ENCODE assay signal across 13 mouse cellular contexts in the genomic region with DNA sequence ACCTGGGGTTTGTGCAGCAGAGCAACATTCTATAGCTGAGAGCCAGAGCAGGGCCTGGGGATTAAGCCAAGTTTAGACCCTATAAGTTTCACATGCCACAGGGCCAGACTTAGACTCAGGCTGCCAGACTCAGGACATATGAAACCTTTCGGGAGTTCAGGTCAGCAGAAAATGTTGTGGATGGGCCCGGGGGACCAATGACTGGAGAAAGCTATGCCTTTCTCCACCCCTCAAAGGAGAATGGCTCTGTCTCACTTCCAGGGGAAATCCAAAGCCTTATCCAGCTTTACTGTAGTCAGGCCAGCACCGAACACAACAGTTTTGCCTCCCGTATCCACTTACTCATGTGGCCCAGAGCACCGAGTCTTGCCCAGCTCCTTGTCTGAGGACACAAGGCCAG. TPM values are rescaled to one million over a fixed set of nuclear protein-coding genes. Genes with fewer than 3 reads are reported as not detected.
DNase-seq lines count a peak whose midpoint lies in the region; ATAC-seq lines count a peak whose summit lies in the region.
"Had no signal": no experiment of that assay in that cellular context is flagged by ENCODE, and none has a peak within 500 bp of the region (broad histone marks: within the 10 kb centered on the region; RNA-seq: fewer than 3 reads in every experiment).

No protein-coding gene starts in this region.

- peaks cover 4% of the 10 kb centered on the region; the same call in 1 of the 2 replicates for H3K36me3 ChIP-seq in lung, embryonic 15.5 days
- no peaks in the 10 kb centered on the region for H3K36me3 ChIP-seq in forebrain, embryonic 12.5 days (replicated peaks)
- H3K36me3 ChIP-seq: G1E had no signal

- H3K27me3 ChIP-seq in lung, embryonic 15.5 days, result no peaks in the 10 kb centered on the region
- no peaks in the 10 kb centered on the region for H3K27me3 ChIP-seq in forebrain, embryonic 12.5 days

- peaks cover 23% of the 10 kb centered on the region for H3K4me1 ChIP-seq in lung, embryonic 15.5 days
- H3K4me1 ChIP-seq in forebrain, embryonic 12.5 days, result peaks cover 5% of the 10 kb centered on the region

- no peak overlapping the region for H3K4me2 ChIP-seq in lung, embryonic 15.5 days
- no peak overlapping the region for H3K4me2 ChIP-seq in forebrain, embryonic 12.5 days

- no peak overlapping the region for H3K9ac ChIP-seq in lung, embryonic 15.5 days
- no peak overlapping the region for H3K9ac ChIP-seq in forebrain, embryonic 12.5 days

- H3K27ac ChIP-seq in lung, embryonic 15.5 days, result peak overlapping the region; percentile 37
- H3K27ac ChIP-seq in forebrain, embryonic 12.5 days, result no peak overlapping the region

- WGBS in lung, embryonic 15.5 days, result 71% methylated on average over 5 of the region's 5 CpGs
- 88% methylated on average over 5 of the region's 5 CpGs for WGBS in forebrain, embryonic 12.5 days

- DNase-seq in gastrocnemius, adult 18-20 months (ENCODE audit: low spot score), result peak; percentile 81
- no peak for DNase-seq in gastrocnemius, postnatal 4 days (ENCODE audit: low spot score in 2 of 2)
- DNase-seq in lung, postnatal 36 days, result no peak
- peak; percentile 33 for DNase-seq in gastrocnemius, postnatal 10 days
- peak; percentile 17 for DNase-seq in mesoderm, embryonic 11.5 days (ENCODE audit: low read depth, low spot score)
- no peak for DNase-seq in frontal cortex, adult 2 months (ENCODE audit: extremely low spot score in 1 of 2, low spot score in 1 of 2)
- DNase-seq: adrenal gland, adult 8-10 months; cerebellum, adult 11-12 months; kidney, adult 18-20 months; layer of hippocampus, adult 9-11 months had no signal

- no peak overlapping the region for H3K4me3 ChIP-seq in lung, embryonic 15.5 days
- H3K4me3 ChIP-seq in forebrain, embryonic 12.5 days (replicated peaks), result no peak overlapping the region

- no peak for ATAC-seq in lung, embryonic 15.5 days (ENCODE audit: borderline replicate concordance, extremely low read depth, low FRiP score, low TSS enrichment)
- no peak for ATAC-seq in forebrain, embryonic 12.5 days (ENCODE audit: low FRiP score)

- H3K9me3 ChIP-seq in lung, embryonic 15.5 days, result no peaks in the 10 kb centered on the region
- H3K9me3 ChIP-seq in forebrain, embryonic 12.5 days, result no peaks in the 10 kb centered on the region

RNA-seq across cellular contexts. Expression of a gene that starts 18.7 kb away (rescaled TPM):
- 100 to 1,000 TPM; 384 to 452 TPM for total RNA-seq in gastrocnemius, adult 18-20 months (2021)
- total RNA-seq in gastrocnemius, postnatal 4 days (2021), result 10 to 100 TPM; 28.3 to 34.2 TPM
- 9.7 and 12.7 TPM in 2 replicates for polyA plus RNA-seq in lung, embryonic 15.5 days (2015; fragmentation: Nextera tagmentation; extraction: Ambion mirVana)
- 10 to 100 TPM; 78.3 to 80.3 TPM for total RNA-seq in gastrocnemius, postnatal 10 days (2021)
- polyA plus RNA-seq in forebrain, embryonic 12.5 days (2016; fragmentation: Nextera tagmentation; extraction: Ambion mirVana), result 1.1 and 1.4 TPM in 2 replicates
- polyA plus RNA-seq in frontal cortex, adult 2 months (2012; rRNA removed), result 10.9 and 11.0 TPM in 2 replicates
- polyA plus RNA-seq: G1E had no signal

Comparison
In these comparisons a context has a peak if more than half of its experiments do, and no peak if none do; other contexts are left out.
1. DNase-seq: peak in gastrocnemius, adult 18-20 months (single experiment), gastrocnemius, postnatal 10 days (single experiment) and mesoderm, embryonic 11.5 days (single experiment); none in gastrocnemius, postnatal 4 days (0 of 2), lung, postnatal 36 days (single experiment) and frontal cortex, adult 2 months (0 of 2).
2. RNA of a gene that starts 18.7 kb away (total RNA-seq): 384 to 452 TPM in gastrocnemius, adult 18-20 months; 78.3 to 80.3 TPM in gastrocnemius, postnatal 10 days and 28.3 to 34.2 TPM in gastrocnemius, postnatal 4 days; every median in the first group is over 4 times any median in the second.